Mouse (Mus musculus) olfactory bulb, adult 2 months (tissue): ENCODE measurements around the gene Grk3.

Experiments
- CTCF ChIP-seq: fragments of 200-500 bp; IDR thresholded peaks from 2 replicates; pipeline ENCODE4 v1.5.1; 2012; ENCODE audit warnings: low read depth, mild to moderate bottlenecking, low read length, moderate library complexity; ENCODE audit not compliant: insufficient read depth
- POLR2A ChIP-seq: fragments of 200-500 bp; IDR thresholded peaks from 2 replicates; pipeline ENCODE4 v1.6.1; 2012; ENCODE audit warnings: mild to moderate bottlenecking, low read depth, low read length, moderate library complexity; ENCODE audit not compliant: insufficient read depth

GRCm38 (mm10) chr5:113026706-113027105 is 11.1 kb upstream of the Grk3 start:
- TF ChIP-seq POLR2A (no peak), CTCF (no peak)
